Mouse (Mus musculus) heart, adult 11 months (tissue): Measurements from ENCODE around the gene Olfr874.
"Not testable (repeated sequence)": the region's sequence is repeated elsewhere in the genome, so short reads cannot be mapped to it uniquely, and the experiment has no call there.

Experiments used
- DNase-seq: peaks from one replicate; pipeline ENCODE4 v3.0.0; 2022

The Olfr874 gene

DNA sequence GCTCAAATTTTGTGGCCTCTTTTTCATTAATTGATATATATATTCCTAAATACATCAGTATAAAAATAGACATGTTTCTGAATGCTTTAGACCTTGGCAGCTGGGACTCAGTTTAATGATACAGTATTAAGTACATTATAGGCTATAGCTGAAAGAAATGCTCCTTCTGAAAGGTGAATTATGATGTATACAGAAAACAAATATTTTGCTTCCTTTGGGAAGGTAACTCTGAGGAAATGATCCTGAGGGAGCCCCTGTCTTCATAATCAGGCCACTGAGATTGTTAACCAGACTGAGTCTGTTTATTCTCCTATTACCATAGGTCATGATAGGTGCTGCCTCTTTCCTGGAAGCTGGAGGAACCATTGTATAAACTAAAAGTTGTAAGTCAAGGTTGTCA, at the start of gene Olfr874:
Olfr874 (plus strand) TSS at position 301 of the 400 bp plus-strand sequence.
- DNase-seq, result no peak

DNA sequence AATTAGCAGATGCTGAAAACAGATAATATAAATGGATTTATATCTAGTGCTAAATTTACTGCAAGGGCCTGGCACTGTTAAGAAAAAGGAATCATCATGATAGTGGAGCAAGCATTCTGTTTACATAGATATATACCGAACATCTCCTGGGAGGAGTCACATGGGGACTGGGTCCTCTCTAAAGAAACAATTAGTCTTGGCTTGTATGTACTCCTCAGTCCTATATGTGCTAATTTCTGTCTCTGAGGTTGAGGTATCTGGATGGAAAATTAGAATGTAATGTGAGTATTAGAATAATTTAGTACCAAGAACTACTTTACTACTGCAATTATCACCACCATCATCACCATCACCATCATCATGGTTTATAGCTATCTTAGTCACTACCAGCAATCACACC, 28.8 kb upstream of the Olfr874 start, which contains the start of gene Olfr160:
Olfr160 (minus strand) TSS at position 101 of the 400 bp plus-strand sequence.
- DNase-seq, result no peak

- no peak for DNase-seq
Measured at GRCm38 (mm10) chr9:37734310-37734709, 10.6 kb upstream of the Olfr874 start.

- no peak for DNase-seq
Measured at GRCm38 (mm10) chr9:37750319-37751075, 5.6 kb downstream of the Olfr874 start.

DNA sequence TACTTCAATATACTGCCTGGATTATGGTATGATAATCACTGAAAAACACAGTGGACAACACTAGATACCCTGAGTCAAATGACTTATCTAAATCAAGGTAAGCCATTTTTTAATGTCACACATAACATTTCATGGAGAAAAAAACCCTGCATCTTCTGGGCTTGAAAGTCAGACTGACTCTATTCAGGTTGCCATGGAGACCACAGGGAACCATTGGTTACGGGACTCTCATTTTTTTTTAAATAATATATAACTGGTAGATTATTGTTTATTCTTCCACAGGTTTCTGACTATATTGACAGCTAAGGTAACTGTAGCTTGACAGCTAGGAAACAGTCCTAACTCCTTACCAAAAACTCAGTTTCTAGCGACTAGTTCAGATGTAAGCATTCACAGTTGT, 6.6 kb downstream of the Olfr874 start:
- no peak for DNase-seq

DNA sequence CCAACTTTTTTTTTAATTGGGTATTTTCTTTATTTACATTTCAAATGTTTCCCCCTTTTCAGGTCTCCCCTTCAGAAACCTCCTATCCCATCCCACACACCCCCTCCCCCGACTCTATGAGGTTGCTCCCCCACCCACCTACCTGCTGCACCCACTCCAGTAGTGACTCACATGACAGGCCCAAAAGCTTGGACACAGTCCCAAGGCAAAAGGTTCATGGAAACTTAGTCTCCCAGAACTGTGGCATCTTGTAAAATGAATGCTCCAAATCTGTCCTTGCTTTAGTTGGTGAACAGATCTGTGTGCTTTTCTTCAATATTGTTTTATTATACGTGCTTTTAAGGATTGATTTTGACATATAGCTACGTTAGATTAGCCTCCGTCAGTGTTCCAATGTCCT, 7.1 kb downstream of the Olfr874 start:
- DNase-seq, result no peak

DNA sequence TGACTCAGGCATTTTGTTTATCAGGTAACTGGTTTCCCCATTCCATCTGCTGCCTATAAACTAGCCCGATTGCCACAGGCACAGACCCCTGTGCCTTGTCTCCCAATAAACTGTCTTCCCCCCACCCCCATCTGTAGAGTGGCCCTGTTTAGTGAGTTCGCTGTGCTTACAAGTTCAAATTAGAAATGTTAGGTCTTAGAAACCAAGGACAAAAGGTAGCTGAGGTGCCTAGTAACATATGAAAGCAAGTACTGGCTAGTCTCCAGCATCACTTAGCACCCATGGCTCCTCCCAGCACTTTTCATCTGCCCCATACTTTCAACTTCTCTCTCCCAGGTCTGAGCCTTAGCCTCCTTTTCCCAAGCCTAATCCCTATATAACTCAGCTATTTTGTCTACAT, 16.8 kb downstream of the Olfr874 start:
- DNase-seq, result no peak

- no peak for DNase-seq
Measured at GRCm38 (mm10) chr9:37762541-37762940, 17.6 kb downstream of the Olfr874 start.

DNA sequence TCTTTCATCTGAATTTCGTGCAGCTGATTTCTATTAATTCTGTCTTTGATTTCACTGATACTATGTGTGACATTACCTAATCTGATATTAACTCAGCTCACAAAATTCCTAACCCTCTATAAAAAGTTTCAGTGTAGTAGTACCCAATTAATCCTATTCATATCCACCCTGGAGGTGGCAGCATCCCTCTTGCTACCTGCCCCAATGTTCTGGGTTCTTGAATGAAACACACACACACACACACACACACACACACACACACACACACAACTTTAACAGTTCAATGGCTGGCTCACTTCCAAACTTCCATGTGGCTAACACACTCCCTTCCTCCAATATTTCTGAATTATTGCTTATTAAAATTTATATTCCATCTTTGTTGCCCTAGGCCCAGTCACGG, 25.8 kb downstream of the Olfr874 start:
- DNase-seq, result no peak

DNA sequence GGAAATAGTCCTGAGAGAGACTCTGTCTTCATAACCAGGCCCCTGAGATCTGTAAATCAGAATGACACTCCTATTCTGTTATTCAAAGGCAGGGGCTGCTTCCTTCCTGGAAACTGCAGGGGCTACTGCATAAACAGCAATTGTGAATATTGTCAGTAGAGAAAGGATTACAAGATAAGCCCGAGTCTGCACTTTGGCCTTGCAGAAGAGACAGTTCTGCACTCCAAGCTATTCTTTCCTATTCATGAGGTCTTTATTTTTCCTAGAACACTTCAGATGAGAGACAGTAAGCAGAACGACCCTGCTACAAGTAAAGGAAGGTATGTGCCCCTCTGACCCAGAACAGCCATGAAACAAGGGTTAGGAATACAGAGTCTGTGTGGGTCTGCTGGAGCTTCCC, 26.9 kb downstream of the Olfr874 start, which contains the start of gene Olfr875:
Olfr875 (plus strand) TSS at position 99 of the 400 bp plus-strand sequence.
- no peak for DNase-seq

- DNase-seq, result peak; percentile 87
Measured at GRCm38 (mm10) chr9:37782766-37783260, 37.9 kb downstream of the Olfr874 start.

DNA sequence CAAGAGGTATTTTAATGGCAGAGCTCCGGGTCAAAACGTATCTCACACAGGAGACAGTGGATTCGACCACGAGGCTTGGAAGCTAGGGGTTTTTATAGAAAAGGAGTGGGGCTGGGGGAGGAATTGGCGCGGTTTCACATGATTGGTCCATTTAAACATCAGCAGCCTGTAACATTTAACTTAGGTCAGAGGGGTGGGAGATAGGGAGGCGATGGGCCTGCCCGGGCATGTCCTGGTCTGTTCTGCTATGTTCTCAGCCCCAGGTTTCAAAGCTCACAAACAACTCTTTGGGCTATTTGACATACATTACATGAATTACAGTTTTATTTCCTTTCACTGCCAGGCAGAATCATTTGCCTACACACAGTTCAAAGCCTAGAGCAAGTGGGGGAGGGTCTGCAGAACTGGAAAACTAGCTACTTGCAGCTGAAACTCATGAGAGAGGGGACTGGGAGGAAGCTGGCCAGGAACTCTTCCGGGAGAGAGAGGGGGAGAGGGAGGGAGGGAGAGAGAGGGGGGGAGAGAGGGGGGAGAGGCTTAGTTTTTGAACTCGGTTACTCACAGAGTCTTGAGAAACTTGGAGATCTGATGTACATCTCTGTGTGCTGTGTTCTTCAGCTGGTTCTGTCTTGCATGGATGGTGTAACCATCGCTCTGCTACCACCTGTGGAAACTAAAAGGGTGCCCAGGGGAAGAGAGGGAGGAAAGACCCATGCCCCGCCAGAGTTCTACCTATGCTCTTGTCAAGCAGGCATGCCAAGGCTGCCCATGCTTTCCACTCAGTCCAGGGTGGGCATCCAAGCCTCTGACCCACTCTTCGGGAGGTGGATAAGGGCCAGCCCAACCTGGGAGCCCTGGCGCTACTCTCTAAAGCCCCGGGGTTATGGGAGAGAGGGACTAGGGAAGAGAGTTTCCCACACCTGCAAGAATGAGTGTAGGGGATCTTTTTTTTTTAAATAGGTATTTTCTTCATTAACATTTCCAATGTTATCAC, 38.8 kb downstream of the Olfr874 start:
- not testable (repeated sequence) for DNase-seq

- DNase-seq, result no peak
Measured at GRCm38 (mm10) chr9:37786411-37786810, 41.5 kb downstream of the Olfr874 start.
